Mouse (Mus musculus) bone marrow, adult 2 months (tissue): ENCODE measurements around the gene Cyp2j9.

Experiments used
- CTCF ChIP-seq: fragments of 200-500 bp; IDR thresholded peaks from 2 replicates; pipeline ENCODE4 v1.5.1; 2011; ENCODE audit warnings: low read length, control low read depth; ENCODE audit not compliant: control insufficient read depth, insufficient read depth
- POLR2A ChIP-seq: fragments of 200-500 bp; IDR thresholded peaks from 2 replicates; pipeline ENCODE4 v1.6.1; 2011; ENCODE audit warnings: low read depth, mild to moderate bottlenecking, control low read depth, low read length, borderline replicate concordance; ENCODE audit not compliant: control insufficient read depth

GRCm38 (mm10) chr4:96590911-96591790 is at the start of gene Cyp2j9:
- TF ChIP-seq POLR2A (no peak), CTCF (no peak)
